Mouse (Mus musculus) kidney, adult 11 months (tissue): ENCODE data around the gene Gm17535.
"Not testable (repeated sequence)": the region's sequence is repeated elsewhere in the genome, so short reads cannot be mapped to it uniquely, and the experiment has no call there.

Experiments used
- DNase-seq: peaks from one replicate; pipeline ENCODE4 v3.0.0; 2022

The Gm17535 gene

GRCm38 (mm10) chr9:3025653-3026052 lies 8.7 kb upstream of the Gm17535 start:
- DNase-seq: peak; percentile 6

GRCm38 (mm10) chr9:3026136-3026535 lies 8.3 kb upstream of the Gm17535 start:
- DNase-seq: not testable (repeated sequence)

DNA sequence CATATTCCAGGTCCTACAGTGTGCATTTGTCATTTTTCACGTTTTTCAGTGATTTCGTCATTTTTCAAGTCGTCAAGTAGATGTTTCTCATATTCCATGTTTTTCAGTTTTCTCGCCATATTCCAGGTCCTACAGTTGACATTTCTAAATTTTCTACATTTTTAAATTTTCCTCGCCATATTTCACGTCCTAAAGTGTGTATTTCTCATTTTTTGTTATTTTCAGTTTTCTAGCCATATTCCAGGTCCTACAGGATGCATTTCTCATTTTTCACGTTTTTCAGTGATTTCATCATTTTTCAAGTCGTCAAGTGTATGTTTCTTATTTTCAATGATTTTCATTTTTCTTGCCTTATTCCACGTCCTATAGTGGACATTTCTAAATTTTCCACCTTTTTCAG lies 7.7 kb upstream of the Gm17535 start:
- DNase-seq: not testable (repeated sequence)

DNA sequence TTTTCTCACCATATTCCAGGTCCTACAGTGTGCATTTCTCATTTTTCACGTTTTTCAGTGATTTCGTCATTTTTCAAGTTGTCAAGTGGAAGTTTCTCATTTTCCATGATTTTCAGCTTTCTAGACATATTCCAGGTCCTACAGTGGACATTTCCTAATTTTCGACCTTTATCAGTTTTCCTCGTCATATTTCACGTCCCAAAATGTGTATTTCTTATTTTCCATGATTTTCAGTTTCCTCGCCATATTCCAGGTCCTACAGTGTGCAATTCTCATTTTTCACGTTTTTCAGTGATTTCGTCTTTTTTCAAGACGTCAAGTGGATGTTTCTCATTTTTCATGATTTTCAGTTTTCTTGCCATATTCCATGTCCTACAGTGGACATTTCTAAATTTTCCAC lies 7.2 kb upstream of the Gm17535 start:
- DNase-seq: not testable (repeated sequence)

DNA sequence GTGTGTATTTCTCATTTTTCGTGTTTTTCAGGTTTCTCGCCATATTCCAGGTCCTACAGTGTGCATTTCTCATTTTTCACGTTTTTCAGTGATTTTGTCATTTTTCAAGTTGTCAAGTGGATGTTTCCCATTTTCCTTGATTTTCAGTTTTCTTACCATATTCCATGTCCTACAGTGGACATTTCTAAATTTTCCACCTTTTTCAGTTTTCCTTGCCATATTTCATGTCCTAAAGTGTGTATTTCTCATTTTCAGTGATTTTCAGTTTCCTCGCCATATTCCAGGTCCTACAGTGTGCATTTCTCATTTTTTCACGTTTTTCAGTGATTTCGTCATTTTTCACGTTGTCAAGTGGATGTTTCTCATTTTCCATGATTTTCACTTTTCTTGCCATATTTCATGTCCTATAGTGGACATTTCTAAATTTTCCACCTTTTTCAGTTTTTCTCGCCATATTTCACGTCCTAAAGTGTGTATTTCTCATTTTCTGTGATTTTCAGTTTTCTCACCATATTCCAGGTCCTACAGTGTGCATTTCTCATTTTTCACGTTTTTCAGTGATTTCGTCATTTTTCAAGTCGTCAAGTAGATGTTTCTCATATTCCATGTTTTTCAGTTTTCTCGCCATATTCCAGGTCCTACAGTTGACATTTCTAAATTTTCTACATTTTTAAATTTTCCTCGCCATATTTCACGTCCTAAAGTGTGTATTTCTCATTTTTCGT lies 5.0 kb upstream of the Gm17535 start:
- not testable (repeated sequence) for DNase-seq

GRCm38 (mm10) chr9:3030677-3031318 lies 3.6 kb upstream of the Gm17535 start:
- not testable (repeated sequence) for DNase-seq

- DNase-seq: not testable (repeated sequence)
Observed at GRCm38 (mm10) chr9:3036577-3036976, 2.2 kb downstream of the Gm17535 start, which contains the start of gene Gm10715. Gene Gm10715 (plus strand): TSS chr9:3036877.

DNA sequence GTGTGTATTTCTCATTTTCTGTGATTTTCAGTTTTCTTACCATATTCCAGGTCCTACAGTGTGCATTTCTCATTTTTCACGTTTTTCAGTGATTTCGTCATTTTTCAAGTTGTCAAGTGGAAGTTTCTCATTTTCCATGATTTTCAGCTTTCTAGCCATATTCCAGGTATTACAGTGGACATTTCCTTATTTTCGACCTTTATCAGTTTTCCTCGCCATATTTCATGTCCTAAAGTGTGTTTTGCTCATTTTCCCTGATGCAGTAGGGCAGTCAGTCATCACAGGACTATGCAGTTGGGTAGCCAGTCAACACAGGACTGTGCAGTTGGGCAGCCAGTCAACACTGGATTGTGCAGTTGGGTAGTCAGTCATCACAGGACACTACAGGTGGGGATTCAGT lies 3.8 kb downstream of the Gm17535 start:
- not testable (repeated sequence) for DNase-seq
